Mouse (Mus musculus): ENCODE measurements around the gene Fmo2. TPM values are rescaled to one million over a fixed set of nuclear protein-coding genes. Genes with fewer than 3 reads are reported as not detected.

The Fmo2 gene
- total and polyA plus RNA-seq, 2 experiments from 2014 or later, result 0.14 to 0.44 TPM

- Histone ChIP-seq H3K36me3 (ENCODE audit: insufficient read depth, low read length) (no peaks in the 10 kb centered on the region), H3K4me2 (ENCODE audit: low read depth, low read length, poor library complexity, severe bottlenecking) (no peak overlapping the region), H3K4me3 (ENCODE audit: low read depth, low read length) (no peak overlapping the region), H3K27me3 (ENCODE audit: insufficient read depth, low read length) (no peaks in the 10 kb centered on the region), H3K4me1 (ENCODE audit: insufficient read depth, low read length) (no peaks in the 10 kb centered on the region), H3K27ac (ENCODE audit: low read depth, low read length) (no peak overlapping the region), H3K9me3 (ENCODE audit: low read length) (no peaks in the 10 kb centered on the region), H3K9ac (replicated peaks; ENCODE audit: low read length, poor library complexity, severe bottlenecking) (no peak overlapping the region)
- WGBS, result 73% methylated on average over 3 of the region's 3 CpGs
- ATAC-seq (ENCODE audit: low FRiP score), result no peak
- no peak for TF ChIP-seq CTCF (IDR thresholded peaks at IDR 0.05)
- no peak for DNase-seq (ENCODE audit: low spot score)
Measured at GRCm38 (mm10) chr1:162853812-162854482, 44.6 kb downstream of the Fmo2 start.

DNA sequence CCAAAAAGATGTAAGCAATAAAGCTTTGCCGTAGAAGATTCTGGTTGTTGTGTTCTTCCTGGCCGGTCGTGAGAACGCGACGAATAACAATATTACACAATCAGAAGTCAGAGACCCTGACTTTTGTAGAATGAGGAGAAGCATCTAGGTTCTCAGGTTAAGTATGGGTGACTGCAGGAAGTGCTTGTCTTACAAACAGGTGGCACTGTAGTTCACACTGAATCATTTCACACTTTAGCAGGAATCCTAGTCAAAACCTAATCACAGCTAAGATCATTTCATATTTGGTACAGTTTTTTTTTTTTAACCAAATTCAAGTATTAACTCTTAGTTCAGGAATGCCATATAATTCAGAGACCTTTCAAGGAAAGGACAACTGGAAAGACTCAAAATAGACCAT is 51.0 kb downstream of the Fmo2 start:
- TF ChIP-seq CTCF (IDR thresholded peaks at IDR 0.05), result no peak
- no peak overlapping the region for H3K4me2 ChIP-seq (ENCODE audit: low read depth, low read length, poor library complexity, severe bottlenecking)
- WGBS, result 97% methylated on average over 6 of the region's 6 CpGs

GRCm38 (mm10) chr1:162840211-162840610 is 58.3 kb downstream of the Fmo2 start:
- WGBS, result 98% methylated on average over 9 of the region's 9 CpGs
- no peak for TF ChIP-seq CTCF (IDR thresholded peaks at IDR 0.05)
- Histone ChIP-seq H3K9ac (replicated peaks; ENCODE audit: low read length, poor library complexity, severe bottlenecking) (no peak overlapping the region), H3K27ac (ENCODE audit: low read depth, low read length) (no peak overlapping the region), H3K4me2 (ENCODE audit: low read depth, low read length, poor library complexity, severe bottlenecking) (no peak overlapping the region), H3K27me3 (ENCODE audit: insufficient read depth, low read length) (no peaks in the 10 kb centered on the region), H3K4me1 (ENCODE audit: insufficient read depth, low read length) (no peaks in the 10 kb centered on the region), H3K4me3 (ENCODE audit: low read depth, low read length) (no peak overlapping the region), H3K9me3 (ENCODE audit: low read length) (no peaks in the 10 kb centered on the region), H3K36me3 (ENCODE audit: insufficient read depth, low read length) (no peaks in the 10 kb centered on the region)
- no peak for DNase-seq (ENCODE audit: low spot score)
- ATAC-seq (ENCODE audit: low FRiP score), result no peak

More for the DNA sequence above, 51.0 kb downstream of the Fmo2 start:
- Histone ChIP-seq H3K27me3 (ENCODE audit: insufficient read depth, low read length) (no peaks in the 10 kb centered on the region), H3K4me1 (ENCODE audit: insufficient read depth, low read length) (no peaks in the 10 kb centered on the region), H3K27ac (ENCODE audit: low read depth, low read length) (no peak overlapping the region), H3K36me3 (ENCODE audit: insufficient read depth, low read length) (no peaks in the 10 kb centered on the region), H3K4me3 (ENCODE audit: low read depth, low read length) (no peak overlapping the region), H3K9ac (replicated peaks; ENCODE audit: low read length, poor library complexity, severe bottlenecking) (no peak overlapping the region), H3K9me3 (ENCODE audit: low read length) (no peaks in the 10 kb centered on the region)
- DNase-seq (ENCODE audit: low spot score), result no peak
- ATAC-seq (ENCODE audit: low FRiP score), result no peak

GRCm38 (mm10) chr1:162838976-162839375 is 59.5 kb downstream of the Fmo2 start:
- TF ChIP-seq CTCF (IDR thresholded peaks at IDR 0.05), result no peak
- H3K4me3 ChIP-seq (ENCODE audit: low read depth, low read length), result no peak overlapping the region
- H3K4me2 ChIP-seq (ENCODE audit: low read depth, low read length, poor library complexity, severe bottlenecking), result no peak overlapping the region
- H3K27ac ChIP-seq (ENCODE audit: low read depth, low read length), result no peak overlapping the region
- no peaks in the 10 kb centered on the region for H3K36me3 ChIP-seq (ENCODE audit: insufficient read depth, low read length)
- no peak overlapping the region for H3K9ac ChIP-seq (replicated peaks; ENCODE audit: low read length, poor library complexity, severe bottlenecking)
- no peaks in the 10 kb centered on the region for H3K4me1 ChIP-seq (ENCODE audit: insufficient read depth, low read length)
- DNase-seq (ENCODE audit: low spot score) (no peak), ATAC-seq (ENCODE audit: low FRiP score) (no peak)
- no peaks in the 10 kb centered on the region for H3K27me3 ChIP-seq (ENCODE audit: insufficient read depth, low read length)
- 96% methylated on average over 6 of the region's 6 CpGs for WGBS
- H3K9me3 ChIP-seq (ENCODE audit: low read length), result no peaks in the 10 kb centered on the region

GRCm38 (mm10) chr1:162834342-162834741 is 64.2 kb downstream of the Fmo2 start:
- H3K9ac ChIP-seq (replicated peaks; ENCODE audit: low read length, poor library complexity, severe bottlenecking), result no peak overlapping the region
- WGBS, result 77% methylated on average over 5 of the region's 5 CpGs
- no peaks in the 10 kb centered on the region for H3K27me3 ChIP-seq (ENCODE audit: insufficient read depth, low read length)
- peaks cover 10% of the 10 kb centered on the region; the same call in 1 of the 2 replicates for H3K4me1 ChIP-seq (ENCODE audit: insufficient read depth, low read length)
- ATAC-seq (ENCODE audit: low FRiP score), result no peak
- no peak overlapping the region for H3K4me3 ChIP-seq (ENCODE audit: low read depth, low read length)
- no peak overlapping the region for H3K27ac ChIP-seq (ENCODE audit: low read depth, low read length)
- no peaks in the 10 kb centered on the region for H3K36me3 ChIP-seq (ENCODE audit: insufficient read depth, low read length)
- DNase-seq (ENCODE audit: low spot score), result no peak
- TF ChIP-seq CTCF (IDR thresholded peaks at IDR 0.05), result no peak
- H3K9me3 ChIP-seq (ENCODE audit: low read length), result no peaks in the 10 kb centered on the region
- no peak overlapping the region for H3K4me2 ChIP-seq (ENCODE audit: low read depth, low read length, poor library complexity, severe bottlenecking)

- H3K36me3 ChIP-seq (ENCODE audit: insufficient read depth, low read length), result no peaks in the 10 kb centered on the region
- no peak for DNase-seq (ENCODE audit: low spot score)
- H3K9ac ChIP-seq (replicated peaks; ENCODE audit: low read length, poor library complexity, severe bottlenecking), result no peak overlapping the region
- H3K9me3 ChIP-seq (ENCODE audit: low read length), result no peaks in the 10 kb centered on the region
- 0 out of 2 replicates have a peak overlapping the region, but pooled peaks have one; percentile 15 for H3K4me3 ChIP-seq (ENCODE audit: low read depth, low read length)
- H3K27ac ChIP-seq (ENCODE audit: low read depth, low read length), result peak overlapping the region; percentile 67
- WGBS, result 13% methylated on average over 5 of the region's 5 CpGs
- H3K27me3 ChIP-seq (ENCODE audit: insufficient read depth, low read length), result no peaks in the 10 kb centered on the region
- peak overlapping the region; percentile 43 for H3K4me2 ChIP-seq (ENCODE audit: low read depth, low read length, poor library complexity, severe bottlenecking)
- TF ChIP-seq CTCF (IDR thresholded peaks at IDR 0.05), result no peak
- H3K4me1 ChIP-seq (ENCODE audit: insufficient read depth, low read length), result peaks cover 10% of the 10 kb centered on the region; the same call in 1 of the 2 replicates
- ATAC-seq (ENCODE audit: low FRiP score), result peak; percentile 63
Measured at GRCm38 (mm10) chr1:162832574-162832953, 66.0 kb downstream of the Fmo2 start.

Measured in midbrain, postnatal 0 days (tissue).